Mouse (Mus musculus) lung, postnatal 0 days (tissue): ENCODE results near the gene Hist1h4b.

ENCODE experiments used
- CTCF ChIP-seq: IDR thresholded peaks from 2 replicates; pipeline ENCODE4 v1.5.1; 2016; ENCODE audit warnings: antibody characterized with exemption, mild to moderate bottlenecking
- EP300 ChIP-seq: IDR thresholded peaks from 2 replicates; pipeline ENCODE4 v1.6.1; 2016; ENCODE audit warnings: antibody characterized with exemption, mild to moderate bottlenecking, control low read depth

DNA sequence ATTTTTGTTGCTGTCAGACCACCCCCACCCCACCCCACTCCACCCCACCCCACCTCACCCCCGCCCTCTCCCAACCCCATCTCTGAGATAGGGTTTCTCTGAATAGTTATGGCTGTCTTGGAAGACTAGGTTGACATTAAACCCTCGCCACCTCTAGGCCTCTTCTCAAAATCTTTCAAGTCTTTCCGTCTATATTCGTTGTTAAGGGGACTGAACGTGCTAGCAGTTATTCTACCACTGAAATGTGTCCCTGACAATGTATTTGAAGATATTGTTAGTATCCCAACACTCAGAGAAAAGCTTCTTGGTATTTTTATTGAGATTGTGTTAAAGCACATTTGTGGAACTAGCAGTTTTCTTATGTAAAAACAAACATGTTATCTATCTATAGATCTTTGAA is 15.9 kb upstream of the Hist1h4b start:
- TF ChIP-seq CTCF = no peak
- TF ChIP-seq EP300 = no peak
